Mouse (Mus musculus): ENCODE results near the gene Clec2g. TPM values are rescaled to one million over a fixed set of nuclear protein-coding genes. Genes with fewer than 3 reads are reported as not detected.

Gene Clec2g
- polyA plus RNA-seq, 1 experiment from 2014 or later: not detected

- H3K36me3 ChIP-seq: no peaks in the 10 kb centered on the region
- no peaks in the 10 kb centered on the region for H3K4me1 ChIP-seq
- H3K9me3 ChIP-seq: no peaks in the 10 kb centered on the region
- H3K4me2 ChIP-seq: no peak overlapping the region
- no peak overlapping the region for H3K9ac ChIP-seq
- 50% methylated on average over 6 of the region's 6 CpGs for WGBS
- H3K27me3 ChIP-seq (replicated peaks): no peaks in the 10 kb centered on the region
- no peak for ATAC-seq (ENCODE audit: extremely low read depth, insufficient number of reproducible peaks, low FRiP score, low TSS enrichment)
- H3K4me3 ChIP-seq: no peak overlapping the region
- no peak overlapping the region for H3K27ac ChIP-seq (replicated peaks)
Measured at GRCm38 (mm10) chr6:129030175-129030824, 96.1 kb downstream of the Clec2g start.

- H3K4me1 ChIP-seq: no peaks in the 10 kb centered on the region
- no peaks in the 10 kb centered on the region for H3K9me3 ChIP-seq
- H3K27me3 ChIP-seq (replicated peaks): no peaks in the 10 kb centered on the region
- H3K4me2 ChIP-seq: no peak overlapping the region
- WGBS: 67% methylated on average over 2 of the region's 2 CpGs
- no peak overlapping the region for H3K27ac ChIP-seq (replicated peaks)
- no peak for ATAC-seq (ENCODE audit: extremely low read depth, insufficient number of reproducible peaks, low FRiP score, low TSS enrichment)
- no peak overlapping the region for H3K9ac ChIP-seq
- no peak overlapping the region for H3K4me3 ChIP-seq
- H3K36me3 ChIP-seq: no peaks in the 10 kb centered on the region
Measured at GRCm38 (mm10) chr6:129030964-129031363, 96.8 kb downstream of the Clec2g start.

GRCm38 (mm10) chr6:129033397-129033796 lies 99.2 kb downstream of the Clec2g start:
- no peak for ATAC-seq (ENCODE audit: extremely low read depth, insufficient number of reproducible peaks, low FRiP score, low TSS enrichment)
- Histone ChIP-seq H3K4me3 (no peak overlapping the region), H3K9ac (no peak overlapping the region), H3K9me3 (no peaks in the 10 kb centered on the region), H3K36me3 (no peaks in the 10 kb centered on the region), H3K27me3 (replicated peaks) (no peaks in the 10 kb centered on the region), H3K4me1 (no peaks in the 10 kb centered on the region), H3K27ac (replicated peaks) (no peak overlapping the region), H3K4me2 (no peak overlapping the region)
- 60% methylated on average over 2 of the region's 2 CpGs for WGBS

Small RNAs within 50 kb of the gene (microRNA-seq; reads per million reads assigned to microRNA genes)
- not detected for gene Gm27336
- not detected for gene Mir7649

Other genes starting within 250 kb of the Clec2g start
- not detected in 2 replicates for gene Klrb1, start 211.3 kb upstream of the Clec2g start, polyA plus RNA-seq (2015; fragmentation: Nextera tagmentation; extraction: Ambion mirVana)
- gene Klrb1c, start 145.2 kb upstream of the Clec2g start, polyA plus RNA-seq (2015; fragmentation: Nextera tagmentation; extraction: Ambion mirVana): 0.15 TPM in 1 of 2 replicates, not detected in the other
- gene Gm44511, start 108.1 kb upstream of the Clec2g start, polyA plus RNA-seq (2015; fragmentation: Nextera tagmentation; extraction: Ambion mirVana): not detected in 2 replicates
- not detected in 2 replicates for gene Klrb1b, start 108.0 kb upstream of the Clec2g start, polyA plus RNA-seq (2015; fragmentation: Nextera tagmentation; extraction: Ambion mirVana)
- gene Clec2i, start 46.8 kb upstream of the Clec2g start, polyA plus RNA-seq (2015; fragmentation: Nextera tagmentation; extraction: Ambion mirVana): not detected in 2 replicates
- gene BC035044, start 43.3 kb upstream of the Clec2g start, polyA plus RNA-seq (2015; fragmentation: Nextera tagmentation; extraction: Ambion mirVana): 0.45 and 0.60 TPM in 2 replicates
- not detected in 2 replicates for gene Klrb1f, start 111.5 kb downstream of the Clec2g start, polyA plus RNA-seq (2015; fragmentation: Nextera tagmentation; extraction: Ambion mirVana)
- gene Clec2e, start 166.5 kb downstream of the Clec2g start, polyA plus RNA-seq (2015; fragmentation: Nextera tagmentation; extraction: Ambion mirVana): not detected in 2 replicates
- 0.11 and 0.20 TPM in 2 replicates for gene Clec2d, start 246.2 kb downstream of the Clec2g start, polyA plus RNA-seq (2015; fragmentation: Nextera tagmentation; extraction: Ambion mirVana)